Mouse (Mus musculus) megakaryocyte, embryonic 14.5 days (primary cell): ENCODE results near the gene Mtif3.

Experiments used
- FLI1 ChIP-seq: IDR thresholded peaks from 2 replicates; pipeline ENCODE4 v1.6.1; 2012; ENCODE audit warnings: low read length, inconsistent platforms, mixed read lengths
- GATA1 ChIP-seq: IDR thresholded peaks from 3 replicates; pipeline ENCODE4 v1.6.1; 2012; ENCODE audit warnings: mixed read lengths, low read length, inconsistent platforms, borderline replicate concordance

DNA sequence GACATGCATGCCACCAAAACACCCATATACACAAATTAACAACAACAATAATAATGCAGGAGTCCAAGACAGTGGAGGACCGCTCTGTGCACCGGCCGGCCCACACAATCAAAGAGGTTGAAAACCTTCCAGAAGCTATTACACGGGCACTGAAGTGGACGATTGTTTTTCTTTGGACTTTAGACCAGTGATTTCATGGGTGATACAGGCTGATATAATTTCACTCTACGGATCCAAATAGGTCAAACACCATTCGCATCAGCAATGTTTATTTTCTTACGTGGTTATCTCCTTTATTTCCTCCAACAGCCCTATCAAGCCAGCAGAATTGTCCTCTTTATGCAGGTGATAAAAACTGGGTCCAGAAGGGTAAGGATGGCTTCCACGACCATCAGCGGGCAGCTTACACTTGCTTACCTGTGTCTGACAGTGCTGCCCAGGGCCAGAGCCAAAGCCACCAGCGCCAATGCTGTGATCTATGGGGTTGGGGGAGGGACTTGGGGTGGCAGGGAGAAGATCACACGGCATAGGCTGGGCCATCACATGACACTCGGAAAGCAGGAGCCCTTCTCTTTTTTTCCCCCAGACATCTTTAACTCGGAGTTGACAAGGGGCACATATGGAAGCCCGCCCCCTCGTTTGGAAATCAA is 31.6 kb downstream of the Mtif3 start:
- no peak for TF ChIP-seq GATA1
- TF ChIP-seq FLI1 = no peak
